Mouse (Mus musculus) G1E (cell line): ENCODE data around the gene Methig1. TPM values are rescaled to one million over a fixed set of nuclear protein-coding genes. Genes with fewer than 3 reads are reported as not detected.

Source experiments
- ATAC-seq: 2 replicates; pipeline ENCODE4 v1.8.0; 2016; ENCODE audit warnings: mild to moderate bottlenecking; ENCODE audit not compliant: insufficient number of reproducible peaks, poor library complexity, low FRiP score, severe bottlenecking; ENCODE audit errors: extremely low read depth
- DNase-seq: peaks from one replicate; pipeline ENCODE4 v3.0.0; 2012; ENCODE audit warnings: low spot score
- H3K27me3 ChIP-seq: 2 replicates; pipeline ENCODE4 v1.6.1; 2012; ENCODE audit warnings: mild to moderate bottlenecking, low read length, inconsistent platforms; ENCODE audit not compliant: insufficient read depth
- H3K36me3 ChIP-seq: replicated peaks from 2 replicates; pipeline ENCODE3; 2012; ENCODE audit warnings: mild to moderate bottlenecking, inconsistent platforms
- H3K4me1 ChIP-seq: 2 replicates; pipeline ENCODE4 v1.6.1; 2012; ENCODE audit warnings: low read depth, low read length, inconsistent platforms, mixed read lengths; ENCODE audit not compliant: insufficient read depth
- H3K4me3 ChIP-seq: 2 replicates; pipeline ENCODE4 v1.5.1; 2012; ENCODE audit warnings: low read depth, mild to moderate bottlenecking, inconsistent platforms, low read length, moderate library complexity, mixed read lengths
- H3K9me3 ChIP-seq: replicated peaks from 2 replicates; pipeline ENCODE4 v1.6.1; 2012; ENCODE audit warnings: inconsistent platforms
- CTCF ChIP-seq: IDR thresholded peaks from 2 replicates; pipeline ENCODE4 v1.5.1; 2012; ENCODE audit warnings: low read depth, low read length, inconsistent platforms, mixed read lengths
- GATA1 ChIP-seq: IDR thresholded peaks from 2 replicates; pipeline ENCODE4 v1.6.1; 2012; ENCODE audit warnings: borderline replicate concordance, low read length, inconsistent platforms, mixed read lengths
- GATA2 ChIP-seq: IDR thresholded peaks from 2 replicates; pipeline ENCODE4 v1.6.1; 2012; ENCODE audit warnings: low read depth, low read length, inconsistent platforms, borderline replicate concordance
- POLR2AphosphoS5 ChIP-seq: IDR thresholded peaks from 2 replicates; pipeline ENCODE4 v1.6.1; 2012; ENCODE audit warnings: low read depth, low read length, inconsistent platforms; ENCODE audit not compliant: insufficient replicate concordance
- TAL1 ChIP-seq: conservative IDR thresholded peaks from 2 replicates; pipeline ENCODE4 v1.6.1; 2012; ENCODE audit warnings: low read depth, low read length, inconsistent platforms, mixed read lengths
- polyA plus RNA-seq: library from polyadenylated mRNA; stranded (reverse); fragments of >175 nt; gene quantifications from 2 replicates; pipeline ENCODE4 v1.2.3, GENCODE M21; 2012
- total RNA-seq, 2 experiments: library from RNA; stranded (forward) in 1 of 2; stranded (reverse) in 1 of 2; fragments of 200-1000 nt in 1 of 2; fragments of >200 nt in 1 of 2; fragmentation: Nextera tagmentation in 1 of 2; gene quantifications; 2 replicates each; pipeline ENCODE4 v1.2.3; 2014 to 2017

Gene Methig1
- total and polyA plus RNA-seq, 3 experiments: 0.22 TPM; not detected in 2

GRCm38 (mm10) chr15:100433234-100433633 lies 80.3 kb downstream of the Methig1 start:
- Histone ChIP-seq H3K27me3 (no peaks in the 10 kb centered on the region), H3K4me3 (no peak overlapping the region), H3K4me1 (peaks cover 47% of the 10 kb centered on the region), H3K36me3 (no peaks in the 10 kb centered on the region), H3K9me3 (peaks cover 5% of the 10 kb centered on the region; the same call in 1 of the 2 replicates)
- no peak for DNase-seq
- TF ChIP-seq GATA1 (no peak), GATA2 (no peak), CTCF (no peak), POLR2AphosphoS5 (no peak), TAL1 (peak; percentile 38; the same call in 1 of the 2 replicates)
- ATAC-seq: no peak; the same call in 1 of the 2 replicates

Other genes starting within 250 kb of the Methig1 start
- 72.0 and 75.1 TPM in 2 replicates for gene Atf1, start 125.3 kb upstream of the Methig1 start, total RNA-seq (2014; fragmentation: Nextera tagmentation)
- gene Atf1, start 125.3 kb upstream of the Methig1 start, total RNA-seq (2017): 49.7 and 68.8 TPM in 2 replicates
- gene Atf1, start 125.3 kb upstream of the Methig1 start, polyA plus RNA-seq: 44.9 and 60.0 TPM in 2 replicates
- gene Tmprss12, start 72.3 kb upstream of the Methig1 start, total RNA-seq (2014; fragmentation: Nextera tagmentation): not detected in 2 replicates
- 0.12 TPM in 1 of 2 replicates, not detected in the other for gene Tmprss12, start 72.3 kb upstream of the Methig1 start, total RNA-seq (2017)
- not detected in 2 replicates for gene Tmprss12, start 72.3 kb upstream of the Methig1 start, polyA plus RNA-seq
- gene Mettl7a1, start 49.0 kb upstream of the Methig1 start, total RNA-seq (2014; fragmentation: Nextera tagmentation): 5.5 and 50.3 TPM in 2 replicates
- 31.2 and 31.6 TPM in 2 replicates for gene Mettl7a1, start 49.0 kb upstream of the Methig1 start, total RNA-seq (2017)
- 22.1 and 24.2 TPM in 2 replicates for gene Mettl7a1, start 49.0 kb upstream of the Methig1 start, polyA plus RNA-seq
- gene Mettl7a3, start 18.2 kb upstream of the Methig1 start, total RNA-seq (2014; fragmentation: Nextera tagmentation): 1.4 TPM in 1 of 2 replicates, not detected in the other
- gene Mettl7a3, start 18.2 kb upstream of the Methig1 start, total RNA-seq (2017): 0.66 and 0.93 TPM in 2 replicates
- gene Mettl7a3, start 18.2 kb upstream of the Methig1 start, polyA plus RNA-seq: not detected in 2 replicates
- 2.2 TPM in 1 of 2 replicates, not detected in the other for gene Mettl7a2, start 51 bp downstream of the Methig1 start, total RNA-seq (2014; fragmentation: Nextera tagmentation)
- 2.1 and 3.1 TPM in 2 replicates for gene Mettl7a2, start 51 bp downstream of the Methig1 start, total RNA-seq (2017)
- gene Mettl7a2, start 51 bp downstream of the Methig1 start, polyA plus RNA-seq: 2.4 TPM in 2 replicates
- not detected in 2 replicates for gene Higd1c, start 11.4 kb downstream of the Methig1 start, total RNA-seq (2014; fragmentation: Nextera tagmentation)
- not detected in 2 replicates for gene Higd1c, start 11.4 kb downstream of the Methig1 start, total RNA-seq (2017)
- gene Higd1c, start 11.4 kb downstream of the Methig1 start, polyA plus RNA-seq: not detected in 2 replicates
- not detected in 2 replicates for gene Gm5475, start 69.0 kb downstream of the Methig1 start, total RNA-seq (2014; fragmentation: Nextera tagmentation)
- gene Gm5475, start 69.0 kb downstream of the Methig1 start, total RNA-seq (2017): 0.05 and 0.17 TPM in 2 replicates
- not detected in 2 replicates for gene Gm5475, start 69.0 kb downstream of the Methig1 start, polyA plus RNA-seq
- 66.1 and 95.4 TPM in 2 replicates for gene Slc11a2, start 71.9 kb downstream of the Methig1 start, total RNA-seq (2014; fragmentation: Nextera tagmentation)
- gene Slc11a2, start 71.9 kb downstream of the Methig1 start, total RNA-seq (2017): 34.6 and 35.7 TPM in 2 replicates
- 4.5 and 5.4 TPM in 2 replicates for gene Slc11a2, start 71.9 kb downstream of the Methig1 start, polyA plus RNA-seq
- gene Letmd1, start 115.9 kb downstream of the Methig1 start, total RNA-seq (2014; fragmentation: Nextera tagmentation): 55.0 and 55.7 TPM in 2 replicates
- gene Letmd1, start 115.9 kb downstream of the Methig1 start, total RNA-seq (2017): 28.4 and 32.8 TPM in 2 replicates
- 54.5 and 60.8 TPM in 2 replicates for gene Letmd1, start 115.9 kb downstream of the Methig1 start, polyA plus RNA-seq
- gene Csrnp2, start 142.3 kb downstream of the Methig1 start, total RNA-seq (2014; fragmentation: Nextera tagmentation): 2.2 and 3.1 TPM in 2 replicates
- gene Csrnp2, start 142.3 kb downstream of the Methig1 start, total RNA-seq (2017): 3.7 and 3.8 TPM in 2 replicates
- 1.3 and 1.4 TPM in 2 replicates for gene Csrnp2, start 142.3 kb downstream of the Methig1 start, polyA plus RNA-seq
- gene Tfcp2, start 198.9 kb downstream of the Methig1 start, total RNA-seq (2014; fragmentation: Nextera tagmentation): 16.0 and 18.8 TPM in 2 replicates
- gene Tfcp2, start 198.9 kb downstream of the Methig1 start, total RNA-seq (2017): 8.7 and 10.9 TPM in 2 replicates
- gene Tfcp2, start 198.9 kb downstream of the Methig1 start, polyA plus RNA-seq: 2.9 and 3.9 TPM in 2 replicates
- gene Pou6f1, start 246.8 kb downstream of the Methig1 start, total RNA-seq (2014; fragmentation: Nextera tagmentation): 0.19 and 0.53 TPM in 2 replicates
- gene Pou6f1, start 246.8 kb downstream of the Methig1 start, total RNA-seq (2017): 0.11 TPM in 1 of 2 replicates, not detected in the other
- gene Pou6f1, start 246.8 kb downstream of the Methig1 start, polyA plus RNA-seq: 0.33 and 0.74 TPM in 2 replicates